Mouse (Mus musculus): ENCODE results near the gene Slf2.

Gene Slf2

DNA sequence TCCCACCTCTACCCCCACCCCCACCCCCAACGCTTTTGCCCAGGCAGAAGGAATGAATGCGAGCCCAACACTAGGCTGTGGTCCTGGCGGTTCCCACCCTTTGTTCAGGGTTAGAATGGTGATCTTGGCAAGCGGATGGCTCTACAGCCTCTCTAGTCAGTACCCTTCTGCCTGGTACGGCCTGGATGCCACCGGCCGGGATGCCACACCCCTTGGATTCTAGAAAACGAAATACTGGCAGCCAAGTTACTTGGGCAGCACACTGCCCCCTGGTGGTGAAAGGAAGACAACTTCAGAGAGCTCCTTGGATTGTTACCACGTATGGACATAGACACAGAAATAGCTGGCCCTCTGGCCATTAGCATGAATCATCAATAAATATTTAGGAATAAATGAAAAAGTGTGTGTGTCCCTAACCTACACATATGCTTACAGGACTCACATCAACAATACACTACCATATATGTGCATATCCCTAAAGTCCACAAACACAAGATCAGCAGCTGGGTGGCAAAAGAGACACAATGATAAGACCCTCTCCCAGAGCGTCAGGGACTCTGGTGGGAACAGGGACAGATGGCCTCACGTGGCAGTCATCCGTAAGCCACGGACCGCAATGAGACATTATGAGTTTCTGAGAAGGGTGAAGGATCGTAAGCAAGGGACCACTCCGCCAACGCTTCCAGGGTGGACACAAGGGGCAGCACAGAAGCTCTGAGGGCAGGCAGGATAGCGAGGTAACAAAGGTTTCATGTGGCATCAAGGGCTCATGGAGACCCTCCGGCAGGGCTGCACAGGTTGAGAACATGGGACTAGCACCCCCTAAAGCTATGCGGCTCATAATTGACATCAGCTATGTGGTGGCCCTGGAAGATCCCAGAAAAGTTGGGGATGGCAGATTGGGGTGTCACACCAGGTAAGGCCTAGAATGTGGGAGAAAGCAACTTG is 100.1 kb downstream of the Slf2 start:
- peak; percentile 85 for DNase-seq (ENCODE audit: low read depth)

DNA sequence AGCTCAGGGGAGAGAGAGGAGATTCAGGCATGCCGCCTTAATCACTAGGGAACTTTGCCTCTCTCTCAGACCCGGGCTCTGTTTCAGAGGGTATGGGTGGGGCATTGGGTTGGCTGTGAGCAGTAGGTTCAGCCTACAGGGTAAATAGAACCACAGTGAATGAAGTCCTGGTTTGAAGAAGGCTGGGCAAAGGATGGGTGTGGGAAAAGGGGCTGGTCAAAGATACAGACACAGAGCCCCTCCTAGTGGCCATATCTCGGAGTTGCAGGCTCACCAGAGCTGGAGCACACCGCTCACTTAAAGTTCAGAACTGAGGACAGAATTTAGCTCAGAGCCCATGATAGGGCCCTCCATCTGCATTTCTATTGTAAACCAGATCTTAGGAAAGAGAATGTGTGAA is 100.8 kb downstream of the Slf2 start:
- DNase-seq (ENCODE audit: low read depth), result peak; percentile 70

Data from c-Kit-positive CD71-negative TER-119-negative erythroid progenitor cells, embryonic 14.5 days (primary cell).